Mouse (Mus musculus): ENCODE measurements around the gene Cyp4f14.

Gene Cyp4f14

DNA sequence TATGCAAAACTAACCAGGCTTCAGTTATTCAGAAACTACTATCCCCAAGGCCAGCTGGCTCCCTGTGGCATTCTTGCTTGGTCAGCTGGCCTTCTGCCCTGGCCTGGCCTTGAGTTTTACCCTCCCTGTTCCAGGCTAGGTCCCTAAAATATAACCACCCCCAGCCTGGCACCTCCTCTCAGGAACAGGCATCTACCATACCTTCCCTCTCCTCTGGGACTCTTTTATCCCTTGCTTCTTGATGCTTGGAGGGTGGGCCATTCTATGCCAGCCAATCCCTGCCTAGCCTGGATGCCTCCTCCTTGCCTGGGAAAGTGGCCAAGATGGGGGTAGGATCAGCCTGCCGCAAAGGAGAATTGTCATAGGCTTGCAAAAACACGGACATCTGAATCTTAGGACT lies at the start of gene Cyp4f14:
TSS of gene Cyp4f14 (minus strand) at position 212 of the 400 bp plus-strand sequence.
- peak; percentile 39 for DNase-seq

DNA sequence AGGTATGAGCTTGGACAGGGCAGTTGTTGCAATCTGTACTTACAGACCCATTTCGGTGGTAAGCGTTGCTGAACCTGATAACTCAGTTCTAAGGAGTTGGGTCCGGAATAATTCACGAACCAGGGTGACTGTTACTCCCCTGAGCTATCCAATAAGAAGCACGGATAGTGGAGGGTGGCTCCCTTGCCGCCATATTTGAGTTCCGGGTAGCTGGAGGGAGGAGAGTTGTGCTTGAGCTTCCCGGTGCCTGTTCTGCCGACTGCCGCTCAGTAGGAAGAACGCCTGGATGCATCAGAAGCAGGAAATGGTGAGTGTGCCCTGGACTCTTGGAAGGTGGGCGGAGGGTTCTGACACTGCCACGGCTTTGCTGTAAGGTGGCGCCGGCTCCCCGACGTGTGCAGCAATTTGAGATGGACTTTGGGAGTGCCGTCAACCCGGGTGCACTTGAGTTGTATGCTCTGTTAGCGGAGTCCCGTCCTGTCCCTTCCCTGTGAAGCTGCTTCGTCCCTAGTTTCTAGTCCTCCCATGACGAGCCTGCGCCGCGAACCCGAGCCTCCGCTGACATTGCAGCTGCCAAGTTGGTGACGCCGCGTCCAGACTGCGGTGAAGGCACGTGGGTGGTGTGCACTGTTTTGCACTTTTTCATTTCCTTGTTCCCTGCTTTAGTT lies 48.6 kb upstream of the Cyp4f14 start, which contains the start of gene Zfp472:
TSS of gene Zfp472 (plus strand) at position 192 of the 668 bp plus-strand sequence.
- peak; percentile 91 for DNase-seq

DNA sequence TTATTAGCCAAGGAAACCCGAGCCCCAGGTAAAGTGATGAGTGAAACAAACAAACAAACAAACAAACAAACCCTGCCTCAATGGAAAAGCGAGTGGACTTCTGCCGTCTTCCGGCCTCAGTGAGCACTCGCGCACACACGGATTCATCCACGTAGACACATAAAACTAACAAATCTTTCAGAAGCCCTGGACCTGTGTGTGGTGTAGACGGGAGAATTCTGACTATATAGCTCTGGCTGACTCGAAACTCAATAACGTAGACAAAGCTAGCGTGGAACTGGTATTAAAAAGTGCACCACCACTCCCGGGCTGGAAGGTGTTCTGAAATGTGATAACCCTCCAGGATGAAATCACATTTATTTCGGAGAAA lies 48.1 kb upstream of the Cyp4f14 start:
- DNase-seq = no peak

DNA sequence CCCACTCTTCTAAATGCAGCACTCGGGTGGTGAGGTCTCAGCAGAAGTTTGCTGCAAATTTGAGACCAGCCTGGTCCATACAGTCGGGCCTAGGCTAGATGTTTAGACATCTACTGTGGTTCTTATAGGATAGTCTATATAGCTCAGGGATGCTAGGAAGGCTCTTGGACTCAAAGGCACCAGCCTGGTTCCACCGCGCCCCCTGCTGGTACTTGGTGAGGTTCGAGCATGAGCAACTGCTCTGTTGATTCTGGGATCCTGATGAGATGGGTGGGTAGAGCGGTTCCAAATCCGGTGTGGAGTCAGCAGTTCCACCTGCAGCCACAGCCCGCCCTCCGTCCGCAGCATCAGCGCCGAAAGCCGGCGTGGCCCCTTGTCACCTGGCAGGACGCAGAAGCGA lies 34.3 kb upstream of the Cyp4f14 start:
- peak; percentile 84 for DNase-seq

DNA sequence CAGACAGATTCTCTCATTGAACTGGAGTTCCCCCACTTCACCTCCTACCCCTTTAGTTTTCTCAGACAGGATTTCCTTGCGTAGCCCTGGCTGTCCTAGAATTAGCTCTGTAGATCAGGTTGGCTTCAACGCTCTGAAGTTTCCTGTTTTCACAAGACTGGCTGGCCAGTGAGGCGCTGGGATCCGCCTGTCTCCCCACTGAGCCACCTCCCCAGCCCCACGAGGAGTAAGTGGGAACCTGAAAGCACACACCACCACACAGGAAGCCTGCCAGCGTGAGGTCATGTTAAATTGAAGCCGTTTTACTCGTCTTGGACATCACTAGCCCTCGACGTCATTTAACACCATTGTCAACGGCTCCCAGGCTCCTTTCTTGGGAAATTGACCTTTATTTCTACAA lies 33.9 kb upstream of the Cyp4f14 start:
- no peak for DNase-seq

DNA sequence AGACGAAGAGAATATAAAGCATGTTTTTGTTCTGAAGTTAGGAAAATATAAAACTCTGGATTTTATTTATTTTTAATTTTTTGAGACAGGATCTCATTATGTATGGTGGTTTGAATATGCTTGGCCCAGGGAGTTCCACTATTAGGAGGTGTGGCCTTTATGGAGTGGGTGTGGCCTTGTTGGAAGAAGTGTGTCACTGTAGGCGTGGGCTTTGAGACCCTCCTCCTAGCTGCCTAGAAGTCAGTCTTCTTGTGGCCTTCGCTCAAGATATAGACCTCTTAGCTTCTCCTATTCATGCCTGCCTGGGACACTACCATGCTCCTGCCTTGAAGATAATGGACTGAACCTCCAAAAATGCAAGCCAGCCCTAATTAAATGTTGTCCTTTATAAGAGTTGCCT lies 33.0 kb upstream of the Cyp4f14 start:
- DNase-seq = no peak

DNA sequence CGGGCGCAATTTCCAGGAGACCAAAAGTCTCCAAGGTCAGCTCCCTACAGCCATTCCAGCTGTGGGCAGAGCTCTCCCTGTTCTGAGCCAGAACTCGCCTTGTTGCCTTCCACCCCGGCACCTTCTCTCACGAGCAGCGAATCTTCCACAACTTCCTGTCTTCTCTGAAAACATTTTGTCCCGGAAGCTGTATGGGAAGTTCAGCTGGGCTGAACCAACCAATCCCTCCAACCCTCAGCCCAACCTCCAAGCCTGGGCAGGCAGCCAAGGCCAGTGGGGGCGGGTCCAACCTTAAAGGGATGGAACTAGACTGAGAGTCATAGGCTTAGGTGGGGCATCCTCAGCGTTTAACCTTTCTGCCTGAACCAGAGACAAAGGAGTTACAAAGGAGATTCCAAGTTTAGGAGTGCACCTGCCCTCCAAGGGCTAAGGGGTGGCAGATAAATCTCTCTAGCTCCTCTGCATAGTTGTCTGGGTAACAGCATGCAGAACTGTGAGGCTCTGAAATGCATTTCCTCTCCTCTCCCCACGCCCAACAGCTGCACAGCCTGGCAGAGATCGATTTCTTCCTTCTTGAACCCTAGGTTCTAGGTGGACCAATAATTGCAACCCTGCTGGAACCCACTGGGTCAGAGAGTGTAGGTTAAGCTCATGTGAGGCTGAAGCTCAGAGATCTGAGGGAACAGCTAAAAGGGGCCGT lies 30.2 kb upstream of the Cyp4f14 start, which contains the start of gene Cyp4f13:
TSS of gene Cyp4f13 (minus strand) at position 188 of the 700 bp plus-strand sequence.
- DNase-seq = peak; percentile 89

DNA sequence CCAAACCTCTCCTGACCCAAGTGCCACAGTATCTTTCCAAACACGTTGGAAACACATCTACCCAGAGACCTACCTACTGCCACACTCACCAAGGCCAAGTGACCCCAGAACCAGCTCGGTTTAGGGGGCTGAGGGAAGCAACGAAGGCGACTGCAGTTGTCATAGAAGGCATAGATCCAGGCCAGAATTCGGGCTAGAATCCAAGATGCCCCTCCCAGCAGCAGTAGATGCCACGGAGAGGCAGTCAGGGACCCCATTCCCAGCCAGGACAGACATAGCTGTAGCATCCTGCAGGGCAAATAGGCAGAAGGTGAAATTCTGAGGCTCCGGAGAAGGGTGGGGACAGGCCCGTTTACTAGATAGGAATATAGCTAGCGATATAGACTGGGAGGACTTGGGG lies 29.6 kb upstream of the Cyp4f14 start:
- no peak for DNase-seq

DNA sequence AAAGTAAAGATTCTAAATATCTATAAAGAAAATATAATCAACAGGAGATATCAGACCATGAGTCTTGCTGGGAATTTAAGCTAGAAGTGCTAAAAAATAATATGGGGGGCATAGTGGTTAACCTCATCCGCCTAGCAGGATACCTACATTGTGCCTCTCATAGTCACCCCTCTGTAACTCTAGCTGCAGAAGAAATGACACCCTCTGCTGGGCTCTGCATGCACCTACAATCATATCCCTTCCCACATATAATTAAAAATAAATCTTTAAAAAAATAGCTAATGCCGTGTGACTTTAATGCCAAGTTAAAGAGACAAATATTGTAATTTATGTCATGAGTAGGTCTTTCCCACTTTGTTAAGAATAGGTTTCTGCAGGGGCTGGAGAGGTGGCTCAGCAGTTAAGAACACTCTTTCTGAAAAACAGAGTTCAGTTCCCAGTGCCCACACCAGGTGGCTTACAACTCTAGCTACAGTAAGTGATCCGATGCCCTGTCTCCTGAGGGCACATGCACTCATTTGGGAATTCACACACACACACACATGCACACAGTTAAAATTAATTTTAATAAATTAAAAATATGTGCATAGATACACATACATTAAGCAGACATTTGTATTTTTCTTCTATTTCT lies 27.4 kb upstream of the Cyp4f14 start:
- DNase-seq = no peak

DNA sequence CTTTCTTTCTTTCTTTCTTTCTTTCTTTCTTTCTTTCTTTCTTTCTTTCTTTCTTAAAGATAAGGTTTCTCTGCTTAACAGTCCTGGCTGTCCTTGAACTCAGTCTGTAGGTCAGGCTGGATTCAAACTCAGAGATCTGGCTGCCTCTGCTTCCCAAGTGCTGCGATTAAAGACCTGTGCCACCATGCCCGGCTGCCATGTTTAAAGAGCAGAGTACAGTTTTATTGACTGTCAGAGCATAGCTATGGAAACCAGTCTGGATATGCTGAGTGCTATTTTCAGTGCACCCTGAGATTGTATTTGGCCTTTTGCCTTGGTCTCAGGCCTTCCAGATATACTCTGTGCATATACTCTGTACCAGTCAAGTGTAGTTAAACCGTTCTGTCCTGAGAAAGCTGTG lies 26.5 kb upstream of the Cyp4f14 start:
- no peak for DNase-seq

DNA sequence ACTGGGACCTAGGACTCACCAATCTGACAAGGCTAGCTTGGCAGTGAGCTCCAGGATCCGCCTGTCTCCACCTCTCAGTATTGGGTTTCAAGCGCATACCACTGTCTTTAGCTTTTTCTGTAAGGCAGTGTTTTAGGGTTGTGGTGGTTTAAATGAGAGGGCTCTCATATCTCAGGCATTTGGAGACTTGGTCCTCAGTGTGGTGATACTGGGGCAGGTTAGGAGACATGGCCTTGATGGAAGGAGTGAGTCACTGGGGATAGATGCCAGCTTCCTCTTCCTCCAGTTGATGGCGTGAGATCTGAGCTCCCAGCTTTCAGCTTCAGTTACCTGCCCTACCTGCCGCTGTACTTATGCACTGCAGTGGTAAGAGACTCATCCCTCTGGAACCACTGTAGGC lies 22.7 kb upstream of the Cyp4f14 start:
- DNase-seq = no peak

DNA sequence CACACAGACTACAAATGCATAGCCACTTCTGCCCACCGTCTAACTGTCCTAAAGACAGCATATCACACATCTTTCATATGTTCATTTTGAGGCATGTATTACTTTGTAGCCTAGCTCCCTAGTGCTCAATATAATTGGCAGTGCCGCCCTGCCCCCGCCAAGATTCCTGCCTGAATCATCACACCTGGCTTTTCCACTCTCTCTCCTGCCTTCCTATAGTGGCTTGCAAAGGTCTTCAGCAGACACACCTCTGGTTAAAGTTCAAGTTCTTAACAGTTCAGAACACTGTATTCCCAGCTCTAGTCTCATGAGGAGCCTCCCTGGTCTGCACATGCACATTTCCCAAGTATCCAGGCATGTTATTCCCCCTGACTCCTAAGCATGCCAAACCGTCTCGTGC lies 10.7 kb upstream of the Cyp4f14 start:
- DNase-seq = no peak

DNA sequence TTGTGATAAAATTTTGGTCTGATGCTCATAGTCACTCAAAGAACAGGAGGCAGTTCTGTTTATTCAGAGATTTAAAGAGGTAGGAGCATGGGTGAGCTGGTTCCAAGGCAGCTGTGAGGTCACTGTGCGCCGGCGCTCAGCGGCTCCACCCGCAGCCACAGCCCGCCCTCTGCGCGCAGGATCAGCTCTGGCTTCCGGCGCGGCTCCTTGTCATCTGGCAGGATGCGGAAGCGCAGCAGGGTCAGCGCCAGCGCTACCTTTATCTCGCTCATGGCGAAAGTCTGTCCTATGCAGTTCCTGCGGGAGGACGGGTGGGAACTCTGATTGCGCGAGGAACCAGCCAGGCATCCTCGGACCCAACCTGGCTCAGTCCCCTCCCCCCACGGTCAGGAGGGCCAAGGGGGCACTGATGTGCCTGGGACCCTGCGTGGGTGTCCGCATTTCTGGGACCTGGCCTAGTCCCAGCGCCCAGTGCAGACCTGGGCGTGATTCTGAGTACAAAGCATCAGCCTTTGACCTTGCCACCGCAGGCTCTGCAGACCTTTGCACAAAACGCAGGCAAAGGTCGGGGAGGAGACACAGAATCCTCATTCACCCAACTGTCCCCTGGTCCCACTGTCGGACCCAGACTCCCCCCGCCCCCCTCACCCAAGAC lies 7.6 kb upstream of the Cyp4f14 start:
- DNase-seq = peak; percentile 61

DNA sequence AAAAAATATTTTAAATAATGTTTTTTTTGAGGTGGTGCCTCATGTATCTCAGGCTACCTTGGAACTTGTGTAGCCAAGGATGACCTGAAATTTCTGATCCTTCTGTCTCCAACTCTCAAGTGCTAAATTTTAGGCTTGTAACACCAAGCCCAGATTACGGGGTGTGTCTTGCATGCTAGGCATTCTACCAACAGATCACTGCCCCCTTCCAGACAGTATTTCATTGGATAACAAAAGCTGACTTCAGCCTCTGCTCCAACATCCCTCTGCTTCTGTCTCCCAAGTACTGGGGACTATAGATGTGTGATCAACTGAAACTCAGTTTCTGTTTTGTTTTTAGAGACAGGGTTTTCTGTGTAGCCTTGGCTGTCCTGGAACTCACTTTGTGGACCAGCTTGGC lies 6.5 kb upstream of the Cyp4f14 start:
- no peak for DNase-seq

DNA sequence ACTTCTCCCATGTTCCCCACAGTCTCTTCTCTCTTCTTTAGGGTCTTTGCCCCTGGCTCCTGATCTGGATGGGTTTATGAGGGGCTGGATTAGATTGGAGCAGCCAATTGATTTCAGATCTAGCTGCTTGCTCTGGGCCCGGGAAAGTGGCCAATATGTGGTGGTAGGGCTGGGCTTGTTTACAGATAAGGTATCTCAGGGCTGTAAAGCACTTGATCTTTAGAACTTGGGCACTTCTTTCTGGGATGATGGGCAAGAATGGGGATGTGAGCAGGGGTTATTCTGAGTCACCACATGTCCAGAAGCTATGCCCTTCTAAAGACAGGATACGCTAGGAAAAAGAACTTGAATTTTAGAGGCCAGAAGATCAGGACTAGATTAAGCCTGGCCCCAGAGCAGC lies 2.0 kb upstream of the Cyp4f14 start:
- DNase-seq = no peak

DNA sequence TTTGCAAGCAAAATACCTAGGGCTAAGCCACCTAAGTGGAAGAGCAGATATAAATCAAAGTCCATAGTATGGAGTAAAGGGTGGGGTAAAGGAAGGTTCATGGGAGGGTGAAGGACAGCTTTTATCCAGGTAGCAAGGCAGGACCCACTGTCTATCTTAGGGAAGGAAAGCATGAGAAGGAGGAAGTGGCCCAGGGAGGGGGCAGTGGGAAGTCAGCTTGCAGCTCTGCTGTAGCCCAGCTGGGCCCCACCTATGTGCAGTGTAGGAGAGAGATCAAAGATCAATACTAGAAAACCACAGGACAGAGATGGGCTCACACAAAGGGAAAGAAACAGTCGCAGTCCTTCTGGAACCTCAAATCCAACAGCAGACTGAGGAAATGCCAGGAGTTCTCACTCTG lies 1.1 kb downstream of the Cyp4f14 start:
- DNase-seq = no peak

DNA sequence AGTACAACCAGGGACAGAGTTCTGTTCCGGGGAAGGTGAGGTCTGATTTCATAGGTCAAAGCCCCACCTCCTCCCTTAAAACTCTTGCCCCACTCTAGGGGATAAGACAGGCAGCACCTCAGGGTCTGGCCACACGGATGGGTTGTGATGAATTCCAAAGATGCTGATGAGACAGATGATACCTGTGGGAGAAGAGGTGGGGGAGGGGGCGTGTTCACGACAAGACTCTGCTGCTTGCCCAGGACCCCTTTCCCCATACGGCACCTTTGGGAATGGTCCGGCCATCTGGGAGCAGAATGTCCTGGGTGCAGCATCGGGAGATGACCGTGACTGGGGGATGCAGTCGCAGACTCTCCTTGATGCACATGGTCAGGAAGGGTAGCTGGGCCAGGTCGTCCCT lies 11.0 kb downstream of the Cyp4f14 start:
- DNase-seq = no peak

DNA sequence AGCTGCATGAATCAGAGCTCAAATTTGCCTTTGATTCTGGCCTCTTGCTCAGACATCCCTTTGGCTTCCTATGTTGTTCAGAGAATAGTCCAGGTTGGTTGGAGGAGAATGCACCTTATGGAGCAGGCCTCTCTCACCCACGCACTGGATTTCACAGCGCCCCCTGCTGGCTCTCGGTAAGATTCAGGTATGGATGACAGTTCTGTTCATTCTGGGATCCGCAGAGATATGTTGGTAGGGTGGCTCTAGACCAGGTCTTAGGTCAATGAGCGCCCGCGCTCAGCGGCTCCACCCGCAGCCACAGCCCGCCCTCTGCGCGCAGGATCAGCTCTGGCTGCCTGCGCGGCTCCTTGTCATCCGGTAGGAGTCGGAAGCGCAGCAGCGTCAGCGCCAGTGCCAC lies 11.9 kb downstream of the Cyp4f14 start:
- DNase-seq = peak; percentile 51

DNA sequence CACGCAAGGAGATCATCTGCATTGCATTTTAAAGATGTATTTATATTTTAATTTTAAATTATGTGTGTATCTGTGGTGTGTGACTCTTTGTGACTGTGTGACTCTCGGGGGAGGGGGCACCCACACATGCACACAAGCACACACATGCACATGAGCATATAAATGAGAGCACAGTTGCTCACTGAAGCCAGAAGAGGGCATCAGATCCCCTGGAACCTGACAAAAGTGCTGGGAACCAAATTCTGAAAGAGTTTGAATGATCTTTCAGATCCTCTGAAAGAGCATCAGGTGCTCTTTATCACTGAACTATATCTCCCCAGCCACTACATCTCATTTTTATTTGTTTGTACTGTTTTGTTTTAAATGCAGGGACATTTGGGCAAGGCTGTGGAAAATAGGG lies 12.7 kb downstream of the Cyp4f14 start:
- no peak for DNase-seq

DNA sequence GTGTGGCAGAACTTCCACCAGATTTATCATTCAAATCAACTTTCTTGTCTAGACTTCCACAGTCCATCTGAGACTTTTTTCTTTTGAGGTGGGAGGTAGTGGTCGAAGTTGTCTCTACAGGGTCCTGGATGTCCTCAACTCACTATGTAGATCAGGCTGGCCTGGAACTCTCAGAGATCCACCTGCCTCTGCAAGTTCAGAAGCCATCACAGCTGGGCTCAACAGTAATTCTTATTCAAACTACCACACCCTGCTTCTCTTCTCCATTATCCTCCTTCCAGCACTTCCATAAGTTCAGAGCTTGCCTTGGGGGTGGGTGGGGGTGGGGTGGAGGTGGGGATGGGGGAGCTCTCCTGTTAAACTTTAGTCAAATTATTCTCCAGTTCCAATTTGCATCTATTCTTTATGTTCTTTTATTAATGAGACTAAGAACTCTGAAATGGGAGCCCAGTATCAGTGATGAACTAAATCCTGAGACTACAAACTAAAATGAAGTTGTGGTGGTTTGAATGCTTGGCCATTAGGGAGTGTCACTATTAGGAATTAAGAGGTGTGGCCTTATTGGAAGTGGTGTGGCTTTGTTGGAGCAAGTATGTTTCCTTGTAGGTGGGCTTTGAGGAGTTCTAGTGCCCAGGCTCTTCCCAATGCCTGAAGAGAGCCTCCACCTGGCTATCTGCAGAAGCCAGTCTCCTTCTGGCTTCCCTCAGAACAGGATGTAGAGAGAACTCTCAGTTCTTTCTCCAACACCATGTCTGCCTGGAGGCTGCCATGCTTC lies 15.2 kb downstream of the Cyp4f14 start:
- no peak for DNase-seq

DNA sequence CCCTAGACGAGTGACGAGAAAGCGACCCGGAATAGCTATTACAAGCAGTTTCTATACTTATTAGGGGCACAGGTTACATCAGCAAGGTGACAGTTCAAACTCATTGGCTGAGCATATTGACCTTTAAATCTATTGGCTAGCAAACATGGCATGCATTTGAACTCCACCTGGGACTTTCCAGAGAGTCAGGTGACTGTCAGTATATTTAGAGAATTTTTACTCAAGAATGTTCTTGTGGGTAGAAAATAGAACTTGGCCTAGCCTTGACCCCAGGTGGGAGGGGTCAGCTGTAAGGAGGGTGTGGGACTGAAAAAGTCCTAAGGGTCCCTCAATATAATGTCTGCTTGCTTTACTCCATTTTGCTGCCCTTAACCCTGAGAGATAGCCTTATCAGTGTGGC lies 21.7 kb downstream of the Cyp4f14 start:
- DNase-seq = no peak

DNA sequence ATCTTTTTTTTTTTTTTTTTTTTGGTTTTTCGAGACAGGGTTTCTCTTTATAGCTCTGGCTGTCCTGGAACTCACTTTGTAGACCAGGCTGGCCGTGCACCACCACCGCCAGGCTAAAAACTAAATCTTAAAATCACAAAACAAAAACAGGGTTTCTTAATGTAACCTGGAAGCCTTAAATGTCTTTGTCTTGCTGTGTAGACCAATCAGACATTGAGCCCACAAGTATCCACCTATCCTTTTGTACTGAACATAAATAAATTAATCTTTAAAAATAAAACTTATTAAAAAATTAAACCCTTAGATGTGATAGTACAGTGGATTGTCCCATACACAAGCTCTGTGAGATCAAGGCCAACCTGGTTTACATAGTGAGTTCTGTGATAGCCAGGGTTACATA lies 23.2 kb downstream of the Cyp4f14 start:
- DNase-seq = no peak
